ENCODE assay signal across 11 mouse cellular contexts in genomic region chr16:32657498-32658250, GRCm38 (mm10). TPM values are rescaled to one million over a fixed set of nuclear protein-coding genes. Genes with fewer than 3 reads are reported as not detected.
DNase-seq lines count a peak whose midpoint lies in the region; ATAC-seq and TF ChIP-seq lines count a peak whose summit lies in the region.
"Had no signal": no experiment of that assay in that cellular context is flagged by ENCODE, and none has a peak within 500 bp of the region (broad histone marks: within the 10 kb centered on the region; RNA-seq: fewer than 3 reads in every experiment).

No protein-coding gene starts in this region.

- H3K4me3 ChIP-seq in forebrain, embryonic 13.5 days: no peak overlapping the region
- no peak overlapping the region for H3K4me3 ChIP-seq in forebrain, embryonic 11.5 days (ENCODE audit: low read depth, low read length)
- no peak overlapping the region for H3K4me3 ChIP-seq in midbrain, embryonic 13.5 days (replicated peaks)
- no peak overlapping the region for H3K4me3 ChIP-seq in midbrain, embryonic 10.5 days
- no peak overlapping the region for H3K4me3 ChIP-seq in liver, embryonic 16.5 days (ENCODE audit: low read depth, low read length)
- H3K4me3 ChIP-seq in stomach, postnatal 0 days (ENCODE audit: low read depth, low read length): no peak overlapping the region
- H3K4me3 ChIP-seq: megakaryocyte, embryonic 14.5 days had no signal

- no peaks in the 10 kb centered on the region for H3K36me3 ChIP-seq in forebrain, embryonic 13.5 days (ENCODE audit: poor library complexity, severe bottlenecking)
- H3K36me3 ChIP-seq in forebrain, embryonic 11.5 days (ENCODE audit: control insufficient read depth, insufficient read depth, low read length): no peaks in the 10 kb centered on the region
- H3K36me3 ChIP-seq in midbrain, embryonic 13.5 days: no peaks in the 10 kb centered on the region
- H3K36me3 ChIP-seq in midbrain, embryonic 10.5 days: peaks cover 10% of the 10 kb centered on the region; the same call in 1 of the 2 replicates
- no peaks in the 10 kb centered on the region for H3K36me3 ChIP-seq in liver, embryonic 16.5 days (ENCODE audit: control insufficient read depth, insufficient read depth)
- no peaks in the 10 kb centered on the region for H3K36me3 ChIP-seq in stomach, postnatal 0 days (ENCODE audit: control insufficient read depth, insufficient read depth, low read length)

- peak overlapping the region; percentile 75; the same call in 1 of the 2 replicates for H3K4me2 ChIP-seq in forebrain, embryonic 13.5 days
- no peak overlapping the region for H3K4me2 ChIP-seq in forebrain, embryonic 11.5 days (ENCODE audit: low read depth, low read length, severe bottlenecking)
- 0 out of 2 replicates have a peak overlapping the region, but pooled peaks have one; percentile 69 for H3K4me2 ChIP-seq in midbrain, embryonic 13.5 days (replicated peaks)
- H3K4me2 ChIP-seq in liver, embryonic 16.5 days (ENCODE audit: low read depth, low read length): no peak overlapping the region
- H3K4me2 ChIP-seq in stomach, postnatal 0 days (replicated peaks; ENCODE audit: low read depth): no peak overlapping the region

- H3K9ac ChIP-seq in forebrain, embryonic 13.5 days: no peak overlapping the region
- H3K9ac ChIP-seq in forebrain, embryonic 11.5 days (ENCODE audit: low read length): no peak overlapping the region
- no peak overlapping the region for H3K9ac ChIP-seq in midbrain, embryonic 13.5 days (replicated peaks)
- no peak overlapping the region for H3K9ac ChIP-seq in liver, embryonic 16.5 days (ENCODE audit: low read depth, low read length)
- no peak overlapping the region for H3K9ac ChIP-seq in stomach, postnatal 0 days (ENCODE audit: low read length)

- no peak for ATAC-seq in forebrain, embryonic 13.5 days
- no peak for ATAC-seq in forebrain, embryonic 11.5 days (replicated peaks; ENCODE audit: low FRiP score)
- no peak for ATAC-seq in midbrain, embryonic 13.5 days
- ATAC-seq in liver, embryonic 16.5 days (ENCODE audit: low read depth): peak; percentile 40; the same call in 1 of the 2 replicates
- ATAC-seq in stomach, postnatal 0 days (ENCODE audit: low FRiP score, low TSS enrichment): no peak; the same call in 1 of the 2 replicates
- ATAC-seq: forebrain, postnatal 0 days had no signal

- peaks cover 62% of the 10 kb centered on the region for H3K4me1 ChIP-seq in forebrain, embryonic 13.5 days
- H3K4me1 ChIP-seq in forebrain, embryonic 11.5 days (replicated peaks; ENCODE audit: control insufficient read depth, insufficient read depth, low read length): peaks cover 27% of the 10 kb centered on the region; the same call in 1 of the 2 replicates
- peaks cover 49% of the 10 kb centered on the region for H3K4me1 ChIP-seq in midbrain, embryonic 13.5 days (replicated peaks)
- H3K4me1 ChIP-seq in midbrain, embryonic 10.5 days: peaks cover 59% of the 10 kb centered on the region
- H3K4me1 ChIP-seq in liver, embryonic 16.5 days (ENCODE audit: control insufficient read depth, low read depth, low read length): peaks cover 41% of the 10 kb centered on the region
- H3K4me1 ChIP-seq in stomach, postnatal 0 days (replicated peaks; ENCODE audit: control insufficient read depth, insufficient read depth): peaks cover 14% of the 10 kb centered on the region

- 94% methylated on average over 16 of the region's 16 CpGs for whole genome bisulfite sequencing in forebrain, embryonic 13.5 days
- WGBS in forebrain, embryonic 11.5 days: 93% methylated on average over 16 of the region's 16 CpGs
- WGBS in midbrain, embryonic 13.5 days: 93% methylated on average over 16 of the region's 16 CpGs
- WGBS in midbrain, embryonic 10.5 days: 92% methylated on average over 16 of the region's 16 CpGs
- WGBS in liver, embryonic 16.5 days (ENCODE audit: insufficient replicate concordance): 84% methylated on average over 16 of the region's 16 CpGs
- 75% methylated on average over 16 of the region's 16 CpGs for WGBS in stomach, postnatal 0 days

- H3K27ac ChIP-seq in forebrain, embryonic 13.5 days: no peak overlapping the region
- H3K27ac ChIP-seq in forebrain, embryonic 11.5 days (ENCODE audit: low read depth, low read length): no peak overlapping the region
- no peak overlapping the region for H3K27ac ChIP-seq in midbrain, embryonic 13.5 days
- H3K27ac ChIP-seq in midbrain, embryonic 10.5 days (replicated peaks): no peak overlapping the region
- H3K27ac ChIP-seq in liver, embryonic 16.5 days (ENCODE audit: low read length): no peak overlapping the region
- H3K27ac ChIP-seq in stomach, postnatal 0 days (replicated peaks): peak overlapping the region; percentile 69

- no peak for DNase-seq in forebrain, embryonic 11.5 days (ENCODE audit: low spot score)
- DNase-seq in midbrain, embryonic 10.5 days (ENCODE audit: low spot score): no peak
- DNase-seq in stomach, postnatal 0 days (ENCODE audit: low spot score): peak; percentile 33
- DNase-seq in T-cell, adult 2 months (ENCODE audit: low spot score): no peak
- DNase-seq in kidney, postnatal 10 days: no peak
- DNase-seq: forebrain, postnatal 0 days had no signal

- no peak for TF ChIP-seq CTCF in stomach, postnatal 0 days (IDR thresholded peaks at IDR 0.05; ENCODE audit: low read depth)

- no peaks in the 10 kb centered on the region for H3K27me3 ChIP-seq in forebrain, embryonic 13.5 days
- no peaks in the 10 kb centered on the region for H3K27me3 ChIP-seq in forebrain, embryonic 11.5 days (ENCODE audit: control insufficient read depth, insufficient read depth, low read length)
- no peaks in the 10 kb centered on the region for H3K27me3 ChIP-seq in midbrain, embryonic 13.5 days
- no peaks in the 10 kb centered on the region for H3K27me3 ChIP-seq in midbrain, embryonic 10.5 days (ENCODE audit: low read depth, poor library complexity, severe bottlenecking)
- H3K27me3 ChIP-seq in liver, embryonic 16.5 days (ENCODE audit: control insufficient read depth, insufficient read depth, low read depth, low read length): no peaks in the 10 kb centered on the region
- no peaks in the 10 kb centered on the region for H3K27me3 ChIP-seq in stomach, postnatal 0 days (ENCODE audit: control insufficient read depth, insufficient read depth, low read length)
- H3K27me3 ChIP-seq: CH12.LX; megakaryocyte, embryonic 14.5 days had no signal

- no peak for TF ChIP-seq EP300 in stomach, postnatal 0 days (optimal IDR thresholded peaks at IDR 0.05)

- H3K9me3 ChIP-seq in forebrain, embryonic 13.5 days (replicated peaks): no peaks in the 10 kb centered on the region
- H3K9me3 ChIP-seq in forebrain, embryonic 11.5 days (ENCODE audit: control insufficient read depth, low read length): no peaks in the 10 kb centered on the region
- no peaks in the 10 kb centered on the region for H3K9me3 ChIP-seq in midbrain, embryonic 13.5 days
- H3K9me3 ChIP-seq in midbrain, embryonic 10.5 days (replicated peaks): no peaks in the 10 kb centered on the region
- no peaks in the 10 kb centered on the region for H3K9me3 ChIP-seq in liver, embryonic 16.5 days (replicated peaks; ENCODE audit: control insufficient read depth, low read length)
- H3K9me3 ChIP-seq in stomach, postnatal 0 days (ENCODE audit: control insufficient read depth, low read length): no peaks in the 10 kb centered on the region
- H3K9me3 ChIP-seq: megakaryocyte, embryonic 14.5 days had no signal

RNA-seq across cellular contexts. Expression of gene Tnk2, which starts 14.0 kb away (rescaled TPM):
- 14.6 TPM in 2 replicates for polyA plus RNA-seq in forebrain, embryonic 13.5 days (2015; fragmentation: Nextera tagmentation; extraction: Ambion mirVana)
- polyA plus RNA-seq in forebrain, embryonic 11.5 days (2014; fragmentation: Nextera tagmentation; extraction: Ambion mirVana): 11.2 and 12.1 TPM in 2 replicates
- 15.6 and 17.7 TPM in 2 replicates for polyA plus RNA-seq in midbrain, embryonic 13.5 days (2015; fragmentation: Nextera tagmentation; extraction: Ambion mirVana)
- 8.4 and 9.8 TPM in 2 replicates for polyA plus RNA-seq in midbrain, embryonic 10.5 days (2016; fragmentation: Nextera tagmentation; extraction: Ambion mirVana)
- polyA plus RNA-seq in liver, embryonic 16.5 days (2015; fragmentation: Nextera tagmentation; extraction: Ambion mirVana): 2.7 and 2.8 TPM in 2 replicates
- 17.1 and 21.0 TPM in 2 replicates for polyA plus RNA-seq in stomach, postnatal 0 days (2015; fragmentation: Nextera tagmentation; extraction: Ambion mirVana)

RNA-seq across cellular contexts. Expression of gene Tfrc, which starts 49.0 kb away (rescaled TPM):
- 32.0 and 42.1 TPM in 2 replicates for polyA plus RNA-seq in forebrain, embryonic 13.5 days (2015; fragmentation: Nextera tagmentation; extraction: Ambion mirVana)
- polyA plus RNA-seq in forebrain, embryonic 11.5 days (2014; fragmentation: Nextera tagmentation; extraction: Ambion mirVana): 68.4 and 73.6 TPM in 2 replicates
- polyA plus RNA-seq in midbrain, embryonic 13.5 days (2015; fragmentation: Nextera tagmentation; extraction: Ambion mirVana): 35.8 and 45.9 TPM in 2 replicates
- 68.7 and 71.9 TPM in 2 replicates for polyA plus RNA-seq in midbrain, embryonic 10.5 days (2016; fragmentation: Nextera tagmentation; extraction: Ambion mirVana)
- polyA plus RNA-seq in liver, embryonic 16.5 days (2015; fragmentation: Nextera tagmentation; extraction: Ambion mirVana): 317 and 331 TPM in 2 replicates
- 45.6 and 50.0 TPM in 2 replicates for polyA plus RNA-seq in stomach, postnatal 0 days (2015; fragmentation: Nextera tagmentation; extraction: Ambion mirVana)

Comparison
In these comparisons a context has a peak if more than half of its experiments do, and no peak if none do; other contexts are left out.
1. H3K4me2 ChIP-seq: peak in forebrain, embryonic 13.5 days (single experiment) and midbrain, embryonic 13.5 days (single experiment); none in forebrain, embryonic 11.5 days (single experiment), liver, embryonic 16.5 days (single experiment) and stomach, postnatal 0 days (single experiment).